Mouse (Mus musculus): ENCODE results near the gene E030018B13Rik.

- no peak for TF ChIP-seq EP300 (IDR thresholded peaks at IDR 0.05; ENCODE audit: low read depth)
- no peak for TF ChIP-seq CTCF (IDR thresholded peaks at IDR 0.05; ENCODE audit: low read depth)
Observed at GRCm38 (mm10) chr7:63912924-63913723, 3.5 kb upstream of the E030018B13Rik start.
